Mouse (Mus musculus) myocyte (in vitro differentiated cells): ENCODE results near the gene Nav3.

Experiments
- E2F4 ChIP-seq: IDR thresholded peaks from one replicate; pipeline ENCODE4 v1.6.1; 2011; ENCODE audit warnings: mild to moderate bottlenecking, control low read depth, moderate library complexity; ENCODE audit not compliant: insufficient read depth
- MAX ChIP-seq: IDR thresholded peaks from one replicate; pipeline ENCODE4 v1.6.1; 2011; ENCODE audit warnings: low read depth, mild to moderate bottlenecking, control low read depth
- MYOG ChIP-seq, 3 experiments: IDR thresholded peaks; one replicate each; pipeline ENCODE4 v1.6.1; 2011; ENCODE audit warnings: control low read depth in 2 of 3, low read depth in 2 of 3, mild to moderate bottlenecking in 2 of 3; ENCODE audit not compliant: insufficient read length in 2 of 3, control insufficient read depth in 1 of 3, insufficient read depth in 1 of 3
- POLR2A ChIP-seq: IDR thresholded peaks from one replicate; pipeline ENCODE4 v1.6.1; 2011; ENCODE audit warnings: low read depth, mild to moderate bottlenecking, control low read depth, moderate library complexity; ENCODE audit not compliant: insufficient read length
- SRF ChIP-seq: IDR thresholded peaks from one replicate; pipeline ENCODE4 v1.6.1; 2011; ENCODE audit warnings: low read depth; ENCODE audit not compliant: control insufficient read depth, insufficient read length
- TCF12 ChIP-seq: IDR thresholded peaks from one replicate; pipeline ENCODE4 v1.6.1; 2011; ENCODE audit warnings: mild to moderate bottlenecking, control low read depth; ENCODE audit not compliant: poor library complexity, insufficient read depth, severe bottlenecking
- TCF3 ChIP-seq: IDR thresholded peaks from one replicate; pipeline ENCODE4 v1.6.1; 2011; ENCODE audit warnings: low read depth, control low read depth; ENCODE audit not compliant: insufficient read length
- USF1 ChIP-seq: IDR thresholded peaks from one replicate; pipeline ENCODE4 v1.6.1; 2011; ENCODE audit warnings: low read depth, mild to moderate bottlenecking, control low read depth, moderate library complexity

DNA sequence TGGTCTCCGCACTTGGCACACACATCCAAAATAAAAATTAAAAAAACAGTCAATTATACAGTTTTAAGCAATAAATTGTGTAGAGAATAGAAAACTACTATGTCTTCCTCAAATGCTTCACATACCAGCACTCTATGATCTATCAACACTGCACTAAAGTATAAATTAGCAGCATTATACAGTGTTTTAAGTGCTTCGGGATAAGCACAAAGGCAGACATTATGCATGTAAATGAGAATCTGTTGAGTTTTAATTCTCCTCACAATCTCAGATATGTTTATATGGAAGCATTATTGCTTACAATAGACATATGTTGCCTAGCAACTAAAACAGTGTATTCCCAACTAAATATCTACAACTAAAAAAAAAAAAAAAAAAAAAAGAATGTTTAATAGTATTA, 183.2 kb downstream of the Nav3 start:
- TF ChIP-seq POLR2A (no peak), TCF3 (no peak), TCF12 (no peak), SRF (no peak), MAX (no peak), MYOG (IDR thresholded peaks at IDR 0.05; ENCODE audit: control insufficient read depth in 1 of 3, insufficient read depth in 1 of 3, insufficient read length in 2 of 3, low read depth in 2 of 3) (no peak), USF1 (no peak), E2F4 (no peak)
